Mouse (Mus musculus) heart, postnatal 0 days (tissue): Measurements from ENCODE around the gene Moap1. TPM values are rescaled to one million over a fixed set of nuclear protein-coding genes. Genes with fewer than 3 reads are reported as not detected.

Experiments used
- ATAC-seq: fragments of 200-750 bp; cut with Nextera tagmentation; 2 replicates; pipeline ENCODE4 v1.8.0; 2017; ENCODE audit warnings: low read depth, moderate number of reproducible peaks, moderate library complexity; ENCODE audit not compliant: insufficient read depth
- DNase-seq: peaks from one replicate; pipeline ENCODE4 v3.0.0-alpha.2; 2016; ENCODE audit warnings: low spot score
- H3K27ac ChIP-seq: fragments of 300-500 bp; sonication (generic); 2 replicates; pipeline ENCODE4 v1.5.1; 2014; ENCODE audit warnings: low read depth, mild to moderate bottlenecking
- H3K27me3 ChIP-seq: fragments of 300-500 bp; sonication (generic); 2 replicates; pipeline ENCODE4 v1.6.1; 2014; ENCODE audit warnings: low read length, mixed read lengths; ENCODE audit not compliant: control insufficient read depth, insufficient read depth
- H3K36me3 ChIP-seq: fragments of 300-500 bp; sonication (generic); replicated peaks from 2 replicates; pipeline ENCODE4 v1.6.1; 2014; ENCODE audit warnings: low read length, mixed read lengths; ENCODE audit not compliant: control insufficient read depth, insufficient read depth
- H3K4me1 ChIP-seq: fragments of 300-500 bp; sonication (generic); 2 replicates; pipeline ENCODE4 v1.6.1; 2014; ENCODE audit warnings: antibody characterized with exemption; ENCODE audit not compliant: control insufficient read depth, insufficient read depth
- H3K4me2 ChIP-seq: fragments of 300-500 bp; sonication (generic); 2 replicates; pipeline ENCODE4 v1.6.1; 2014; ENCODE audit warnings: low read depth, mild to moderate bottlenecking, low read length, moderate library complexity
- H3K4me3 ChIP-seq: fragments of 300-500 bp; sonication (generic); 2 replicates; pipeline ENCODE4 v1.5.1; 2014; ENCODE audit warnings: low read depth, low read length
- H3K9ac ChIP-seq: fragments of 300-500 bp; sonication (generic); replicated peaks from 2 replicates; pipeline ENCODE4 v1.6.1; 2014; ENCODE audit warnings: low read depth, low read length, mixed read lengths
- H3K9me3 ChIP-seq: fragments of 300-500 bp; sonication (generic); replicated peaks from 2 replicates; pipeline ENCODE4 v1.6.1; 2016; ENCODE audit warnings: low read length; ENCODE audit not compliant: control insufficient read depth
- CTCF ChIP-seq: IDR thresholded peaks from 2 replicates; pipeline ENCODE4 v1.5.1; 2016; ENCODE audit warnings: antibody characterized with exemption, control low read depth, low read depth
- EP300 ChIP-seq: IDR thresholded peaks from 2 replicates; pipeline ENCODE4 v1.6.1; 2016; ENCODE audit warnings: antibody characterized with exemption, low read depth
- WGBS: fragments of 180-500 bp; shearing (Covaris S2); extraction: QIAGEN DNeasy Blood & Tissue Kit; methylation state at CpG from one replicate; pipeline ENCODE4 v1.1.7; 2014; 5-methylcytosine and 5-hydroxymethylcytosine counted together
- polyA plus RNA-seq: library from polyadenylated mRNA; unstranded; fragments of >200 nt; fragmentation: Nextera tagmentation; extraction: Ambion mirVana; gene quantifications from 2 replicates; pipeline ENCODE4 v1.2.1, GENCODE M21; 2015
- total RNA-seq: library from RNA; depleted of rRNA; stranded (reverse); fragments of >200 nt; gene quantifications from 2 replicates; pipeline ENCODE4 v1.2.3, GENCODE M21; 2014; ENCODE audit warnings: low replicate concordance

Moap1 gene
- total and polyA plus RNA-seq, 2 experiments from 2014 or later, result 11.6 TPM; not detected in 1

GRCm38 (mm10) chr12:102763696-102764095 is 20.2 kb upstream of the Moap1 start:
- H3K27ac ChIP-seq, result no peak overlapping the region
- DNase-seq (no peak), ATAC-seq (no peak)
- TF ChIP-seq CTCF, result no peak
- H3K9ac ChIP-seq, result no peak overlapping the region
- H3K36me3 ChIP-seq, result peaks cover 55% of the 10 kb centered on the region
- no peaks in the 10 kb centered on the region for H3K27me3 ChIP-seq
- no peaks in the 10 kb centered on the region for H3K9me3 ChIP-seq
- peaks cover 8% of the 10 kb centered on the region for H3K4me1 ChIP-seq
- H3K4me2 ChIP-seq, result no peak overlapping the region
- no peak overlapping the region for H3K4me3 ChIP-seq

- no peaks in the 10 kb centered on the region for H3K9me3 ChIP-seq
- WGBS, result 78% methylated on average over 3 of the region's 3 CpGs
Observed at GRCm38 (mm10) chr12:102761668-102762067, 18.2 kb upstream of the Moap1 start.

GRCm38 (mm10) chr12:102758936-102759335 is 15.5 kb upstream of the Moap1 start:
- Histone ChIP-seq H3K9ac (peak overlapping the region; percentile 80), H3K4me1 (peaks cover 15% of the 10 kb centered on the region), H3K27ac (peak overlapping the region; percentile 86), H3K36me3 (peaks cover 12% of the 10 kb centered on the region; the same call in 1 of the 2 replicates), H3K4me3 (peak overlapping the region; percentile 94), H3K9me3 (no peaks in the 10 kb centered on the region), H3K4me2 (peak overlapping the region; percentile 87), H3K27me3 (no peaks in the 10 kb centered on the region)
- whole genome bisulfite sequencing, result 4% methylated on average over 5 of the region's 5 CpGs
- DNase-seq (no peak), ATAC-seq (no peak)
- TF ChIP-seq CTCF, result no peak
- no peak for TF ChIP-seq EP300

More at GRCm38 (mm10) chr12:102761668-102762067, 18.2 kb upstream of the Moap1 start:
- ATAC-seq (no peak), DNase-seq (no peak)
- H3K27me3 ChIP-seq, result no peaks in the 10 kb centered on the region
- no peak for TF ChIP-seq CTCF
- no peak for TF ChIP-seq EP300
- no peak overlapping the region for H3K9ac ChIP-seq
- H3K27ac ChIP-seq, result no peak overlapping the region
- peaks cover 35% of the 10 kb centered on the region for H3K36me3 ChIP-seq
- H3K4me3 ChIP-seq, result no peak overlapping the region
- H3K4me2 ChIP-seq, result no peak overlapping the region
- H3K4me1 ChIP-seq, result peaks cover 13% of the 10 kb centered on the region

- under 1% methylated on average over 10 of the region's 10 CpGs for WGBS
- ATAC-seq (no peak), DNase-seq (no peak)
- Histone ChIP-seq H3K4me1 (peaks cover 15% of the 10 kb centered on the region), H3K36me3 (peaks cover 8% of the 10 kb centered on the region; the same call in 1 of the 2 replicates), H3K27me3 (no peaks in the 10 kb centered on the region), H3K27ac (peak within 1 kb of the TSS; percentile 86), H3K4me3 (peak within 1 kb of the TSS; percentile 94), H3K9me3 (no peaks in the 10 kb centered on the region), H3K4me2 (peak within 1 kb of the TSS; percentile 87), H3K9ac (peak within 1 kb of the TSS; percentile 80)
- no peak for TF ChIP-seq CTCF
Observed at GRCm38 (mm10) chr12:102758403-102758756, 14.9 kb upstream of the Moap1 start, which contains the start of gene Gm20604. Gene Gm20604, minus strand, starts transcription at chr12:102758672.

- H3K27ac ChIP-seq, result peak within 1 kb of the TSS; percentile 86
- peak within 1 kb of the TSS; percentile 80 for H3K9ac ChIP-seq
- H3K27me3 ChIP-seq, result no peaks in the 10 kb centered on the region
- ATAC-seq (peak; percentile 98), DNase-seq (peak; percentile 98)
- H3K36me3 ChIP-seq, result peaks cover 7% of the 10 kb centered on the region; the same call in 1 of the 2 replicates
- no peaks in the 10 kb centered on the region for H3K9me3 ChIP-seq
- under 1% methylated on average over 69 of the region's 73 CpGs for WGBS
- peak within 1 kb of the TSS; percentile 87 for H3K4me2 ChIP-seq
- peak; percentile 52 for TF ChIP-seq CTCF
- 0 out of 2 replicates have a peak, but pooled peaks have one; percentile 11 for TF ChIP-seq EP300
- H3K4me3 ChIP-seq, result peak within 1 kb of the TSS; percentile 94
- H3K4me1 ChIP-seq, result peaks cover 15% of the 10 kb centered on the region
Observed at GRCm38 (mm10) chr12:102757689-102758402, 14.4 kb upstream of the Moap1 start, which contains the start of the genes Gm28051, Gon7 and Ubr7. Gene Gm28051, minus strand, starts transcription at chr12:102757765. Gene Gon7, minus strand, starts transcription at chr12:102757803. Gene Ubr7, plus strand, starts transcription at chr12:102757967.
